Mouse (Mus musculus) heart, adult 8-10 months (tissue): ENCODE data around the gene Olfr588-ps1. TPM values are rescaled to one million over a fixed set of nuclear protein-coding genes. Genes with fewer than 3 reads are reported as not detected.
"Not testable (repeated sequence)": the region's sequence is repeated elsewhere in the genome, so short reads cannot be mapped to it uniquely, and the experiment has no call there.

ENCODE experiments used
- DNase-seq: peaks from one replicate; pipeline ENCODE4 v3.0.0; 2022; ENCODE audit warnings: low spot score
- total RNA-seq, 4 experiments: library from RNA; stranded (reverse); gene quantifications; 2 replicates each; pipeline ENCODE4 v1.2.4; 2022

The Olfr588-ps1 gene
- total RNA-seq, result not detected

GRCm38 (mm10) chr7:103140579-103140978 is at the start of gene Olfr588-ps1:
Gene Olfr588-ps1, plus strand, starts transcription at chr7:103140879.
- no peak for DNase-seq

- DNase-seq, result no peak
These were observed 43.3 kb upstream of the Olfr588-ps1 start, which contains the start of gene Olfr585 for GRCm38 (mm10) chr7:103097420-103097819. Gene Olfr585, plus strand, starts transcription at chr7:103097720.

DNA sequence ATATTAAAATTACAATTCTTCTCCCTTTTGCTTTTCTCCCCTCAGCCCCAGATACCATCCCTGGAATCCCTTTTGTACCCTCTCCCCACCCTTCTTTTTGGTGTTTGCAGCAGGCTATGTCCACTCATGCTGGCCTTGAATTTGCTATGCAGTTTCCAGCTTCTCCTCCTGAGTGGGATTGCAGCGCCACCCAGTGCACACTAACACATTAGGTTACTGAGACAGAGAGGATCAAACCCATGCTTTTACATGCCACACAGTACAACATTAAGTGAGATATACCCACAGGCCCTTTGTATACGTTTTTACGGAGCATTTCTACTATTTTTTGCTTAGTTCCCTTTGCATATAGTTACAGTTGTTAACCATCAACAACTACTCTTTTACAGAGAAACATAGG is 21.3 kb upstream of the Olfr588-ps1 start:
- no peak for DNase-seq

DNA sequence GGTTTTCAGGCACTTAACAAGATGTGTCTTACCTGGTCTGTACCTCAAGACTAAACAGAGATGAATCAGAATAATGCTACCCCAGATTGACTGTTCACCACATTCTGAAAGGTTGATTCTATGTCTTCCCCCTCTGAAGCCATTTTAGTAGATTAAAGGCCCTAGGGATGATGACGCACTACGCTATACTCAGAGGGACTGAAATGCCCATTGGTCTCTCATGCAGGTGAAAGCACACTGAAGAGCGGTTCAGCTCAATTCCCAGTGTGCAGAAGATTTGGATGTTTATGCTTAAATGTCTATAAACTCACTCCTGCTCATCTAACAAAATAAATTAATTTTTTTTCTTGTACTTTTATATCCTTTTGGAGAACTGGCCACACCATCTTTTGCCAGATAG is 15.1 kb upstream of the Olfr588-ps1 start, which contains the start of gene Olfr586:
TSS of gene Olfr586 (minus strand) at position 101 of the 400 bp plus-strand sequence.
- DNase-seq, result no peak

DNA sequence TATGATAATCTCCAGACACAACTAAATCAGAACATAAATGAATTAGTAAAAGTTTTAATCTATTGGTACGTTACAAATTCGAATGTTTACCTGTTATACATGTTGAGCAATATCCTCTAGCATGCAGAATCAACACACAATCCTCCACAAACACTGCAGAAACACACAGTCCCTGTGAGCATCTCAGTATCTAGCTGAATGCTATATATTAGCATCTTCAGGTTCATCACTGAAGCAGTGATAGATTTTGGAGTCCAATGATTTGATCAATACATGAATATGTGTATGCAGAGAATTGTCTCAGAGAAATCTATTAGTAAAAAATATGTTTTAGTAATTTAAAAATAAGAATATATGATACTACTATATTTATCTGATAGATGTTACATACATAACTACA is 15.6 kb downstream of the Olfr588-ps1 start, which contains the start of gene Olfr589:
TSS of gene Olfr589 (minus strand) at position 101 of the 400 bp plus-strand sequence.
- DNase-seq, result no peak

GRCm38 (mm10) chr7:103169697-103170096 is 29.0 kb downstream of the Olfr588-ps1 start:
- DNase-seq, result no peak

DNA sequence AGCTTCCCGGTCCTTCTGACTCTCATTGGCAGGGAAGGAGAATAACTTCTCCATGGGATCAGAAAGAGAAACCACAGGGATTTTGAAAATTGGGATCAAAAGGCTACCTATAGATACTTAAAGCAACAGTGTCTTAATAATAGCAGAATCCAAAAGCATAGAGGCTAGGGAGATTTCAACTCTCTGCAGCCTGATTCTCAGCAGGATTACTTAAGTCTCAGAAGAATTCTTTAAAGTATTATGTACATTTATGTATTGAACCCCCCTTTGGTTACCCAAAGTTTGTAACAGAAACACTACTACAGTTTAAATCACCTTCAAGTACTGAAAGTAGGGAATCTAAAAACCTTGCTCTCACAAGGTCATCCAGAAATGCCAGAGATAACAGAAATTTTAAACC is 37.6 kb downstream of the Olfr588-ps1 start, which contains the start of gene Olfr591:
TSS of gene Olfr591 (minus strand) at position 101 of the 400 bp plus-strand sequence.
- DNase-seq, result no peak

GRCm38 (mm10) chr7:103184503-103184902 is 43.8 kb downstream of the Olfr588-ps1 start, which contains the start of gene Olfr592:
Gene Olfr592, plus strand, starts transcription at chr7:103184803.
- DNase-seq, result not testable (repeated sequence)

Other genes with a start within 250 kb of the Olfr588-ps1 start
- not detected for gene Olfr569, start 250.0 kb upstream of the Olfr588-ps1 start, total RNA-seq
- gene Olfr570, start 246.3 kb upstream of the Olfr588-ps1 start, total RNA-seq, result not detected
- gene Olfr571, start 223.3 kb upstream of the Olfr588-ps1 start, total RNA-seq, result not detected
- gene Olfr572, start 216.5 kb upstream of the Olfr588-ps1 start, total RNA-seq, result not detected
- not detected for gene Olfr573-ps1, start 198.3 kb upstream of the Olfr588-ps1 start, total RNA-seq
- not detected for gene Olfr574, start 192.4 kb upstream of the Olfr588-ps1 start, total RNA-seq
- not detected for gene Olfr575, start 182.1 kb upstream of the Olfr588-ps1 start, total RNA-seq
- gene Olfr576, start 178.2 kb upstream of the Olfr588-ps1 start, total RNA-seq, result not detected
- not detected for gene Olfr577, start 164.9 kb upstream of the Olfr588-ps1 start, total RNA-seq
- not detected for gene Olfr578, start 151.6 kb upstream of the Olfr588-ps1 start, total RNA-seq
- gene Olfr582, start 102.9 kb upstream of the Olfr588-ps1 start, total RNA-seq, result not detected
- gene Olfr583, start 89.6 kb upstream of the Olfr588-ps1 start, total RNA-seq, result not detected
- gene Olfr584, start 59.0 kb upstream of the Olfr588-ps1 start, total RNA-seq, result not detected
- gene Olfr585, start 43.2 kb upstream of the Olfr588-ps1 start, total RNA-seq, result not detected
- gene Olfr586, start 15.2 kb upstream of the Olfr588-ps1 start, total RNA-seq, result not detected
- not detected for gene Olfr589, start 15.5 kb downstream of the Olfr588-ps1 start, total RNA-seq
- gene Olfr591, start 37.5 kb downstream of the Olfr588-ps1 start, total RNA-seq, result not detected
- not detected for gene Olfr592, start 43.9 kb downstream of the Olfr588-ps1 start, total RNA-seq
- not detected for gene Olfr593, start 71.0 kb downstream of the Olfr588-ps1 start, total RNA-seq
- not detected for gene Olfr594, start 76.1 kb downstream of the Olfr588-ps1 start, total RNA-seq
- not detected for gene Usp17ld, start 111.6 kb downstream of the Olfr588-ps1 start, total RNA-seq
- not detected for gene Olfr596, start 164.8 kb downstream of the Olfr588-ps1 start, total RNA-seq
- gene Olfr597, start 175.4 kb downstream of the Olfr588-ps1 start, total RNA-seq, result not detected
- gene Olfr598, start 182.7 kb downstream of the Olfr588-ps1 start, total RNA-seq, result not detected
- not detected for gene Olfr599, start 195.0 kb downstream of the Olfr588-ps1 start, total RNA-seq
- not detected for gene Olfr600, start 208.8 kb downstream of the Olfr588-ps1 start, total RNA-seq
- gene Olfr601, start 221.8 kb downstream of the Olfr588-ps1 start, total RNA-seq, result not detected
- gene Olfr603, start 245.3 kb downstream of the Olfr588-ps1 start, total RNA-seq, result not detected